Mouse (Mus musculus) kidney, adult 18-20 months (tissue): Measurements from ENCODE around the gene Nub1.

Source experiments
- DNase-seq: peaks from one replicate; pipeline ENCODE4 v3.0.0; 2021

Gene Nub1

DNA sequence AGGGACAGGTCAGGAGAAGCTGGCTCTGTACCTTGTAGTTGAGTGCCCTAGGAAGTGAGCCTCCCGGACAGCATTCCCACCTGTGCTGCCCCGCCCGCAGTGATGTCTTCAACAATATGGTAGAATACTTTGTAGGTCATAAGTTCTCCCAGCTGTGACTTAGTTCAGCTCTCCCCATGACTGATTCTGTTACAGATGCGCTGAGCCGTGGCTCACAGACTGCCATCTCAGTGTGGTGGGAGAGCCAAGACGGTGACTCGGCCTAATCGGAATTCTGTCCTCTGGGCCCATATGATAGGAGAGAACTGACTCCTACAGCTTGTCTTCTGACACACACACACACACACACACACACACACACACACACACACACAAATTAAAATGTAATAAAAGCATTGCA, 19.3 kb downstream of the Nub1 start:
- no peak for DNase-seq

DNA sequence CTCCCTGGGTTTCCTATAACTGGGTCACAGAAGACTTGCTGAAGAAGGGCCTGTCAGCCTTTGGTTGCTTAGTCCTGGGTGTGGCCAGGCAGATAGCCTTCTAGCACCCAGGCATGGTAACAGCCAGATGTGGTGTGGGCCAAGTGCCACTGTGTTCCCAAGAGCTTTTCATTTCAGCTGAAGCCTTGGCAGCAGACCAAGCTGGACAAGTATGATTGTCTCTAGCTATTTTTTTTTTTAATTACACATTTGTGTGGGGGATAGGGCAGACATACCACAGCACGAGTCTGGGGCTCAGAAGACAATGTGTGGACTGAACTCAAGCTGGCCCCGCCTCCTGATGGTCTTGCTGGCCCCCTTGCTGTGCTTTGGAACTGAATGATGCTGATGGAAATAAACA, 24.6 kb downstream of the Nub1 start:
- no peak for DNase-seq

DNA sequence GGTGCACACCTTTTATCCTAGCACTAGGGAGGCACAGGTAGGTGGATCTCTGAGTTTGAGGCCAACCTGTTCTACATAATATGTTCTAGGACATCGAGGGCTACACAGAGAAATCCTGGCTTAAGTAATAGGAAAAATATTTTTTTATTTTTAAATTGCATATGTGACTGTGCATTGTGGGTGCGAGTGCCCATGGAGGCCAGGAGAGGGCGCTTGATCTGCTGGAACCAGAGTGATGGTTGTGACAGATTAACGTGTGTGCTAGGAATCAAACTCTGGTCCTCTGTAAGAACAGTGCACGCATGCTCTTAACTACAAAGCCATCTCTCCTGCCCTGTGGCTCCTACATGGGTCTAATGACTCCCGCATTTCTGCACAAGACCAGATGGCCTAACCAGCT, 26.3 kb downstream of the Nub1 start:
- DNase-seq = no peak

DNA sequence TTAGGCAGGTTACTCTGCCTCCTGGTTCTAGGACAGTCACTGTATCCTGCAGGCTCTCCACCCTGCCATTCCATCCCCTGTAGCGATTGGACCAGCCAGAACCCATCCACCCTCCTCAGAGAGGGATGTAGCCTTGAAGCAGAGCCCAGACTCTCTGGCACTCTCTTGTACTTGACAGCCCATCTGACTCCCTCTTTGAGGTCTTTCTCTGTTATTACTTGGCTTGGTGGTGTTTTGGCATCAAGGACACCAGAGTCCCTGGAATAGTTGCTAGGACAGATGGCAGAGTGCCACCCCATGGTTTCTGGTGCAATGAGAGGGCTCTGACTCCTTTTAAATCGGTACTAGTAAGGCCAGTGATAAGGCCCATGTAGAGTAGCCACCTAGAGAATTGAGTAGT, 27.9 kb downstream of the Nub1 start:
- no peak for DNase-seq

DNA sequence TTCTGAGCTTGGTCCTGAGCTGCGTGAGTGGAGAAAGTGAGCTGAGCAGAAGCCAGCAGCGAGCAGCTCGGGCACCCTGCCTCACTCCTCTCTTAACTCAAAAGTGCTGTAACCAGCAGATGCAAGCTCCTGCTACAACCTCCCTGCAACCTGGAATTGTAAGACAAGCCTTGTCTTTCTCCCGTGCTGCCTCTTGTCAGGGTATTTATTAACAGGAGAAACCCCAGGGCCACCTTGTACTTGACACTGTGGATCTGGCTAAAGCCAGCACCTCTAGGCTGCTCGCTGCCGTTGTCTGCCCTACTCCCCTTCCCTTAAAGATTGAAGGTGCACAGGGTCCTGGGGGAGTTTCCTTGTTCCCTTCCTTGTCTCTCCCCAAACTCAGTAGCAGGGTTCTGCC, 28.7 kb downstream of the Nub1 start:
- DNase-seq = peak; percentile 36

DNA sequence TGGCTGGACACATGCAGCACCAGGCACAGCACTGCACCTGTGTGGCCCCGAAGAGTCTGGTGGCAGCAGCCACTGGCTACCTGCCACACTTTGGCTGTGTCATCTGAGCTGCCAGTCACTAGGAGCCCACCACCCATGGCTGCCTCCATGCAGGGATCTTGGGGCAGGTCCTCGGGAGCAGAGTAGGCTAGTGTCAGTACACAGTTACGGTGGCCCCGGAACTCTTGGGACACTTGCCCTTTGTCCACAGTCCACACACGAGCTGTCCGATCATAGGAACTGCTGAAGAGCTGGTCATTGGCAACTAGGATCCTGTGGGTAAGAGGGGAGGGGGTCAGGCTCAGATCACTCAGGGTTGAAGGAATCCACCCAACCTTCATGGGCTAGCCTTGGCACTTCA, 32.7 kb downstream of the Nub1 start:
- no peak for DNase-seq

DNA sequence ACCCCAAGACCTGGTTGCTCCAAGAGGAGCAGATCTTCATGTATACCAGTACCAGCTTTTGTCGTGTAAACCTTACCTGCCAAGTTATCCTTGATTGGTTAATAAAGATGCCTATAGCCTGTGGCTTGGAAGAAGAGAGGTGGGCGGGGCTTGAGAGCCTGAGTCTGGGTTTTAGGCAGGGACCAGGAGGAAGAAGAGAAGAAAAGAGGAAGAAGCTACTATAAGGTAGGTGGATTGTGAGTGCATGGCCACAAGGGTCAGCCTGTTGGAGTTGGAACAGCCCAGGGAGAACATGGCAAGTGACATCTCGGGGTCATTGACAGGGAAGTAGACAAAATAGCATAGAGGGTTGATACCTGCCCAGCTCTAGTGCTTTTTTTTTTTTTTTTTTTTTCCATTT, 34.5 kb downstream of the Nub1 start:
- no peak for DNase-seq

DNA sequence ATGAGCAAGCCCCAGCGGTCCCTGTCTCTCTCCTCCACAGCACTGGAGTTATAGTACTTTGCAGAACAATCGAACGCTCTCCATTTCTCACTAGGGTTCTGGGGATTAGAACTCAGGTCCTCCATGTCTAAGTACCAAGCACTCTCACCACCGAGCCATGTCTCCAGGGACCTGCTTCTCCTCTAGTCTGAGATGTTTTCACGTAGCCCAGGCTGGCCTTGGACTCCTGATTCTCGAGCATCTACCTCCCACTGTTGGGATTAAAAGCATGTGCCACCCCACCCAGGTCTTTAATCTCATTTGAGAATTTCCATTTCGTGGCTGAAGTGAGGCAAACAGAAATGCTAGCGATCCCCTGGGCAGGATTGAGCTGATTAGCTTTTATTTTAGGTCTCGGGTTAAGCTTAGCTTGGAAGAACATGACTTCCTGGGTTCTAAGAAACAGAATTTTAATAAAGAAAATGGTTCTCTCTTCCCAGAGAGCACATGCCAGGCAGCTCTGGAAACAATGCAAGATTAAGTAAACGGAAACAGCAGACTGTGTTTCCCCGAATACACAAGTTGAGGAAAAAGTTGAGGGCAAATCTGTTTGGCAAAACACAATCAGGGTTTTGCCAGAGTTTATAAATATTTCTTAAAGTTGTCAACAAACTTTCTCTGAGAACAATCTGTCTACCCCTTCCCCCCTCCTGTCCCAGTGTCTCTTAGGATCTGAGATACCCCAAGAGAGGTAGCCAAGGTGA, 38.4 kb downstream of the Nub1 start:
- DNase-seq = no peak

DNA sequence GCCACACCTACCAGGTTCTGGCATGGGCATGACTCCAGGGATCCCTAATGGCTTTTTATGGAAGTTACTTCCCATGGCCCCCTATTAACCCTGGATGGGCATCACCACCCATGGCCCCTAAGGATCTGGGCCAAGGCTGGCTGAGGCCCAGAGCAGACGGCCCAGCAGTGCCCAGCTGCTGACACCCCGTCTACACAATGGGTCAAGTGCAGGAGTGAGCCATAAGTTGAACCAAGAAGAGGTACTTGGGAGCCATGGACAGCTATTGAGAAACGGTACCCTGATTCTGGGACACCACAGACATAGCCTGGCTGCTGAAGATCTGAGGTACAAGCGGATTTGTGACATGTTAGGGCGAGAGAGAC, 38.9 kb downstream of the Nub1 start:
- DNase-seq = no peak

DNA sequence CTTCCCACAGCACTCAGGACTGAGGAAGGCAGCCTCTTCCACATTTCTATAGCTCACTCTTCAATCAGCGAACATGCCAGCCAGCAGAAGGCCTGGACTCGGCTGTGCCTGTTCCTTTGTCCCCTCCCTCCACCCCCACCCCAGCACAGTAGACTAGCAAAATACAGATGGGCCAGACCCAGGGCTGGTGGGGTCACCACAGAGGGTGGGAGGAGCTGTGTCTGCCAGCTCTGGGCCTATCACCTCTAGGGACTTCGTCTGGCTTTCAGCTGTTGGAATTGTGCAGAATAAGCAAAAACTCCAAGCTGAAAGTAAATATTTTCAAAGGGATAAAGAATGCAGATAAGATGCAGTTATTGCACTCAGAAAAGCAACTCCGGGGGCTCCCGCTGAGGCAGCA, 39.5 kb downstream of the Nub1 start:
- DNase-seq = no peak

DNA sequence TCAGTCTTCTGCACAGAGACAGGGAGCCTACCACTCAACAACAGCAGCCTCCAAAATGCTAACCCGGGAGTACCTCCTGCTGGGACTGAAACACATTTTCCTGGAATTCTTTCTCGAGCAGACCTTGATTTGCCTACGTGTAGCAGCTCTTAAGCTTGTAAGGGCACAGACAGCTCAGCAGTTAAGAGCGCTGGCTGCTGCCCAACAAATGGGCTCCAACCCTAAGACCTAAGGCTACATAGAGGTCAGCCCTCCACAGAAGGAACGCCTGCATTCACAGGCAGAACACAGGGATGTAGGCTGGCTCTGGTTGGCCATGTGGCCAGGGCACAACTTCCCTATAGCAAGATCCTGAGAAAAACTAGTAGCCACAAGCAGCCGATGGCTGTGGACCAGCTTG, 40.6 kb downstream of the Nub1 start:
- peak; percentile 18 for DNase-seq

DNA sequence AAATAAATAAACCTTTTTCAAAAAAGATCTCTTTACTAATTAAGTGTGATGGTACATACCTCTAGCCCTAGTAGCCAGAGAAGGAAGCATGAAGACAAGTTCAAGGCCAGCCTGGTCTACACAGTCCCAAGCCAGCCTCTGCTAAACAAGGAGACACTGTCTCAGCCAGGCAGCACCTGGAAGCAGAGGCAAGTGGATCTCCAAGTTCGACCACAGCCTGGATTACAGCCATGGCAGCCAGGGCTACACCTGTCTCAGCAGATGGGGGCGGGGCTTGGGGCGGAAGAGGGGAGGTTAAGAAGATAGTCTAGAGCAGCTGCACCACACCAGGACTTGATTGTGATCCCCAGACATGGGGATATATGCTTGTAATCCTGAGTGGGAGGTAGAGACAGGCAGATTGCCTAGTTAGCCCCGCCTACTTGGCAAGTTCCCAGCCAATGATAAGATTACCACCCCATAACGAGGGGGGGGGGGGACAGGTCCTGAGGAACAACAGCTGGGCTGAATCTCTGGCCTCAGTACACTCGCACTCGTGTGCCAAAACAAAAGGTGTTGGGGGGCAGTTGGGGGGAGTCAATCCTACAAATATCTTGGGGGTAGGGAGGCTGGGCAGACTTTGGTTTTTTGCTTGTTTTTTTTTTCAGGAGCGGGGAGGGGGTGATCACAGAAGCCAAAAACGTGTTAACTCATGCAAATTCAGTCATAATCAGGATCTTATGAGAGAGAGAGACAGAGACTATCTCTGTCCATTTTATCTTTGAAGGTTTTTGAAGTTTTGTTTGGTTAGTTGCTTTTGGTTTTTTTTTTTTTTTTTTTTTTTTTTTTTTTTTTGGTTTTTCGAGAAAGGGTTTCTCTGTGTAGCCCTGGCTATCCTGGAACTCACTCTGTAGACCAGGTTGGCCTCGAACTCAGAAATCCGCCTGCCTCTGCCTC, 41.8 kb downstream of the Nub1 start:
- peak; percentile 27 for DNase-seq

DNA sequence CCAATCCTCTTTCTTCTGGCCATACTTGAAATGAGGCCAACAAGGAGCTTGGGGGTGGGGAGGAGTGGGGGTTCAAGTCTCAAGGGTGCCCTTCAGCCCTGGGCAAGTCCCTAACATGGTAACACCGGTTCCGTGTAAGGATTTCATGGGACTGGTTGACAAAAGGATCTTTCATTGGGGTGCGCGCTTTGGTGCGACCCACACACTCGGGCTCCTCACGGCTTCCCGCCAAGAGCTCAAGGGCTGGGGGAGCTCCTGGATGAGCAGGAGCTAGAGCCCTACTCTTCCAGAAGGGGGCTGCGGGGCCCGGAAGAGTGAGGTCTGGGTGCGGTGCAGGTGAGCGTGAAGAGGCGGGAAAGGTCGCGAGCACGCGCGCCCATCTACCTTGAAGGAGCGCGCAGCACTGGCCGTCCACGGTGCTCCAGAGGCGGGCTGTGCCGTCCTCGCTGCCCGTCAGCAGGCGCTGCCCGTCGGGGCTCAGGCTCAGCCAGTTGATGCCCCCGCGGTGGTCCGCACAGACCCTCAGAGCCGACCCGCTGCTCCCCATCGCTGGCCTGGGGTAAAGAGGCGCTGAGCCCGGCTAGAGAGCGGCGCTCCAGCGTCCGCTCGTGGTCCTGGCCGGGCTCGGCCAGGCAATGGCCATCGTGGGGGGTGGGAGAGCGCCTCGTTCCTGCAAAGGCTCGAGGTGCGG, 44.6 kb downstream of the Nub1 start:
- no peak for DNase-seq

DNA sequence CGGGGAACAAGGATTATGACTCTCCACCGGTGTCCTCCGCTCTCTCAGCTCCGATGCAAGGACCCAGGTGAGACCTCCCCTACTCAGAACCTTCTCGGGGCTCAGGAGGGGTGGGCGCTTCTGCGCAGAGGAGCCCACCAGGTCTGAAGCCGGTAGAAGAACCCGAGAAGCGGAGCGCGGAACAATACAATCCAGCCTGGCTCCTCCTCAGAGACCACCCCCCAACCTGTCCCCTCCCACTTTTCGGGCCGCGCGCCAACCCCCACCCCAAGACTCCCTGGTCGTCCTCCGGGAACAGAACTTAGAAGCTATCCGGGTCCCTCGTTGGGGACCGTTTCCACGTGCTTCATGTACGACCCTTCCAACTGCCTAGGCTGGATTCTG, 45.1 kb downstream of the Nub1 start, which contains the start of gene Wdr86:
Gene Wdr86 (minus strand): TSS at position 240 of the 384 bp plus-strand sequence.
- DNase-seq = no peak

DNA sequence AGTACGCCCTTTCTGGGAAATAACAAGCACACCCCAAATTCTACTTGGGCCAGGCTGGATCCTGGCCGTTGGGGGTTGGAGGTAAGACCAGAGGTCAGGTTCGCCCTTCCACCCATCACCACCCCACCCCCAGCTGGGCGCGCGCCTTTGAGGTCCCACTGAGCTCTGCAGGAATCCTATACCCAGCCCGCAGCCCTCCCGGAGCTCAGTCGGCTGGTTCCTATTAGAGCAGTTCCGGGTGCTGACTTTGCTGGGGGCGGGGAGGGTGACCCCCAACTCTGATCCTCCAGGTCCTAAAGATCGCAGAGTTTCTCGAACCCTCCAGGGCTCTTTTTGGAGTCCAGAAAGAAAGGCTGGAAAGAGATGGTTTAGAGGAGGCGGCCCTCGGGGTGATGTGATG, 45.7 kb downstream of the Nub1 start:
- DNase-seq = no peak

DNA sequence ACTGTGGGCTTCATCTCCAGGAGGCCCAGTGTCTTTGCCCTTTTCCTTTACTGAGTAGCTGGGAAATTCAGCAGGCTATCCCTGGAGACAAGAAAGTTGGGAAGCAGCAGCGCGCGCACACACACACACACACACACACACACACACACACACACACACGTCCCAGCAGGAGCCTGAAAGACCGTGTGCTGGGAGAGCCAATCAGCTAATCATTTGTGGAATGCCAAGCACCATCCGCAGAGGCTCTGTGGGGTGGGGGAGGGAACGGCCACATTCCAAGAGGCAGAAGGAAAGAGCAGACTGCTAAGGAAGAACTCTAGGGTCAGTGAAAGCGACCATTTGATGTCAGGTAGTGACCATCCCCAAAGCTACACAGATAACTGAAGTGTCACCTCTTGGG, 47.8 kb downstream of the Nub1 start:
- DNase-seq = peak; percentile 26

DNA sequence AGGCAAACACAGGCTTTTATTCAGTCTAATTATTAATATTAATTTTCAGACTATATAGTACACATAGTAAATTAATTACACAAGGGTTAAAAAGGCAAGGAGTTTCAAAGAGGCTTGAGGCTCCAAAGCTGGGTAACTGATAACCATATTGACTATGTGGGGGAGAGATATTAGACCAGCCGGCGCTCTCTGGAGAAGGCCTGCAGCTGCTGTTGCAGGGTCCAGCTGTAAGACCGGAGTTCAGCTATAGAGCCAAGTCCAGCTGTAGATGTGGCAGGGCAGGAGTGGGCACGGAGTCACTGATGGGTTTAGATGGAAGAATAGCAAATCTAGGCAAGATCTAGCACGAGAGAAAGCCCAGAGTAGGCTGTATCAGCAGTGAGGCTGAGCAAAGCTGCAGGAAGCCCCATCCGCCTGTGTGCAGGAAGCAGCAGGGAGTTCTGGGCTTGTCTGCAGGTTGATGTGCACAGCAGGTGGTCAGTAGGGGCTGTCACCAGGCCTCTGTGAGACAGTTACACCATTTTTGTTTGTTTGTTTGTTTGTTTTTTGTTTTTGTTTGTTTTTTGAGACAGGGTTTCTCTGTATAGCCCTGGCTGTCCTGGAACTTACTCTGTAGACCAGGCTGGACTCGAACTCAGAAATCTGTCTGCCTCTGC, 48.6 kb downstream of the Nub1 start:
- no peak for DNase-seq

DNA sequence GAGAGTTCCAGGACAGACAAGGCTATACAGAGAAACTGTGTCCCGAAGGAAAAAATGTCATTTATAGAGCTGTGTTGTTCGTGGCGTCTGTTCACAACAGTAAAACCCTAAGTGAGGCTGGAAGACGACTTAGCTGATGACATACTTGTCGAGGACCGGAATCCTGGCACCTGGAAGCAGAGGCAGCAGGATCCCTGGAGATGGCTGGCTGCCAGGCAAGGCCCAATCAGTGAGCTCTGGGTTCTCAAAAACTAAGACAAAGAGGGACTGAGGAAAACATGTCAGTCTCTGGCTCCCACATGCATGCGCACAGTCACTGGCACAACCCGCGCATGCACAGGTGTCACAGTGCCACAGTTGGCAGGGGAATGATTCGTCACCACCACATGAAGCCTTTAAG, 52.3 kb downstream of the Nub1 start:
- no peak for DNase-seq

DNA sequence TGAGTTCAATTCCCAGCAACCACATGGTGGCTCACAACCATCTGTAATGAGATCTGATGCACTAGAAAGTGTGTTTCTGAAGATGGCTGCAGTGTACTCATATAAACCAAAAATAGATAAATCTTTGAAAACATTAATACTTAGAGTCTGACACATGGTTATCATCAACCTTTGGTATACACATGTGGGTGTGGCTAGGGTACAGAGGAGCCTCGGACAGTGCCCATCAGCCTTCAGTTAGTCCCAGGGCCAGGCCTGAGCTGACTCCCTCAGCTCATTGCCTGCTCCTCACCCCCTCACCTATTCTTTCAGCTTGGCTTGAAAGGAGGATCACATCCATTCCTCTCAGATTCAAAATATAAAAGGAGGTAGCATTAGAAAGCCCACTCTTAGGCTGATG, 53.2 kb downstream of the Nub1 start:
- DNase-seq = no peak

DNA sequence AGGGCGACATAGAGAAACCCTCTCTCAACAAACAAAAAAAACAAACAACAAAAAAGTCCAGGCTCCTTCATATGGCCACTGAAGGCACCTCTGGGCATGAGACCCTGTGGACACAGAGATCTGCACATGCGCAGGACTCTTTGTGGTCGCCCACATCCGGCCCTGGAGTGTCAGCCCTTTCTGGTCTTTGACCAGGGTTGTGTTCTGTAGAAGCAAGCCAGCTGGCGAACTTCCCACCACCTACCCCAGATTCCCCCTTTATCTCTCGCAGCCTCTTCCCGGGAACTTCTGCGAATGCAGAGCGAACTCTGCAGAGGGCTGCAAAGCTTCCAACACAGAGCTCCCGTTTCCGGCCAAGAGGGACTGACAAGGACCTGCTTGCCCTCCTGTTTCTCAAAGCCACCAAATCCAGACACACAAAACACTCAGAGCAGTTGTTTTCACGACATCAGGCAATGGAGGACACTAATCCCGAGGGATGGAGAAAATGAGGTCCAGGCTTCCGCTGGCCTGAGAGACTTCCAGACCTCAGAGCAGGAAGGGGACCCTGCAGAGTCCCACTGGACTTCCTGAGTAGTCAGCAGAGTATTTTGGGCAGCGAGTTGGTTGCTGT, 53.9 kb downstream of the Nub1 start:
- DNase-seq = peak; percentile 61

DNA sequence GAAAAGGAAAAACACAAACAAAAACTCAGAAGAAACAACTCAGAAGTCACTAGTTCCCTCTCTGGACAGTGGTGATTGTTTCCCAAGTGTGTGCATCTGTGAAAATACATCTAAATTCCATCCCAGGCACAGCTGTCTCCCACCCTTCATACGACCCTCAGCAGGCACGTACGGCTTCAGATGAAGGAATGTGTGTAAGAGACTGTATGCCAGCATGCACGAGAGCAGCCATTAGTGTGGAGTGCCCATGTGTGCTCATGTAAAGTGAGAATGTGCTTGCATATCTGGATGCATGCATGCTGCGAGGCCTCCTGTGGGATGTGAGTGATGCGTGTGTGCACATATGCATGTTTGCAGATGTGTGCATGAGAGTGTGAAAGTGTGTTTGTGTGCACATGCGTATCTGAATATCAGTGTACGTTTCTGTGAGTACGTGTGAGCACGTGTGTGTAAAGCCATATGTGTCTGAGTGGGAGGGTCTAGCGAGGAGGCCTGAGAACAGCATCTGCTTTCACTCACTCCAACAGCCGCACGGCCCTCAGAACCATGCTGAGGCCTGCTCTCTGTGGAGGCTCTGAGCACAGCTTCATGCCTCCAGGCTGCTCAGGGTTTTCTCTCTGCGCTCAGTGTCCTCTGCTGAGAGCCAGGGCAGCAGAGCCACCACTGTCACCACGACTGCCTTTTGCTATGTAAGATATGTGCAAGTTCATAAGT, 56.0 kb downstream of the Nub1 start:
- no peak for DNase-seq

DNA sequence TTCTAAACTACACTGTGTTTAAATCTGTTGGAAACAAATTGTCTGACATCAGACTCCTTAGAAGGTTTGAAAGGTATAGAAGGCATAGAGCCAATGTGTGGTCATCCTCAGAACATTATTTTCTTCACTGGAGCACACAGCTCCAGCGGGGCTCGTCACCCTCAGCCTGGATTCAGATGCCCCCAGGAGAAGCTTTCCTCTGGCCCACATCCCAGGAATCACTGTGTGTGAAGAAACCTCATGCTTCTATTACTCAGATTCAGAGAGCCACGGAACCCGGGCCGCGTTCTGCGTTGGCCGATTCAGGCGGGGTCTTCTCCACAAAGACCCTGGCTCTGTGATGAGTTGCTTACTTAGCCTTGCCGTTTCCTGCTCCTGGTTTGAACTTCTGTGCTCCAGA, 58.6 kb downstream of the Nub1 start:
- no peak for DNase-seq
